Mouse (Mus musculus) fat pad, adult 2 months (tissue): ENCODE results near the gene Osbpl7.

ENCODE experiments used
- DNase-seq: peaks from one replicate; pipeline ENCODE4 v3.0.0-alpha.2; 2011; ENCODE audit warnings: low read depth, low spot score; ENCODE audit errors: extremely low read depth

Gene Osbpl7

DNA sequence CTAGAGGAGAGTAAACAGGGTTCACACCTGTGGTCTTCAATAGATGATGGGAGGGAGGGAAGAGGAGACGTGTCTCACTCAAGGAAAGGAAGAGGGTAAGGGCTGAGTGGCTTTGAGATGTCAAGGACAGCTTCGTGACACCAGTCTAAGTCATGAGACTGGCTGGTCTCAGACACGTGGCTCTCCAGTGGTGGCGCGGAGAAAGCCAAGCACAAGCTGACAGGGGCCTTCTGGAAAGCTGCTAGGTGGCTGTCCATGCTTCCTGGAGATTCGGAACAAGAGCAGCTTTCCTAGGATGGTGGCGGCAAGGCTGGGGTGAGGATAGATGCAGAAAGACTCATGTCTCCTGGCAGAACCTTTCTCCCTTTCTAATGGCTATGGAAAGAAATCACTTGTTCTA lies 11.5 kb upstream of the Osbpl7 start:
- no peak for DNase-seq

DNA sequence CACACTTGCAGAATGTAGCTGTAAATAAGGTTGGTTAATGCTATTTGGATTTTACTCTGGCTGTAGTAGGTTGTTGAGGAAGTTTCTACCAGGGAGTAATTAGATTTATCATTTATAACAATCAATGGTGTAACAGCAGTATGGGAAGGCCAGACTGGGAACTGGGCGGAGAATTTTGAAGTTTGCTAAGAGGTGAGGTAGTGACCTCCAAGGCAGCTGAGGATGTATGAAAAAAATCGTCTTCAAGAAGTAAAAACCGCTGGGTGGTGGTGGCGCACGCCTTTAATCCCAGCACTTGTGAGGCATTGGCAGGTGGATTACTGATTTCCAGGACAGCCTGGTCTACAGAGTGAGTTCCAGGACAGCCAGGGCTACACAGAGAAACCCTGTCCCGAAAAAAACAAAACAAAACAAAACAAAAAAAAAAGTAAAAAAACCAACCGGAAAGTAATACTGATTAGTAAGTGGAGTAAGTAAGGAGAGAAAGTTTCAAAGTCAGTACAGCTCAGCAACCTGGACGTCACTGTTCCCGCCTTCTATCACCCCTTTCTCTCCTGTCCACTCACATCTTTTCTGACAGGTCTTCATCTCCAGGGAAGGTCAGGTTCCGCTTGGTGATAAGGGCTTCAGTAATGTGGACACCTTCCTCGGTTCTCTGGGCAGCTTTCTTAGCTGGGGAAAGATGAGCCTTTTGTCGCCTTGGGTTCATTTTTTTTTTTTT lies 10.0 kb upstream of the Osbpl7 start:
- DNase-seq, result no peak

DNA sequence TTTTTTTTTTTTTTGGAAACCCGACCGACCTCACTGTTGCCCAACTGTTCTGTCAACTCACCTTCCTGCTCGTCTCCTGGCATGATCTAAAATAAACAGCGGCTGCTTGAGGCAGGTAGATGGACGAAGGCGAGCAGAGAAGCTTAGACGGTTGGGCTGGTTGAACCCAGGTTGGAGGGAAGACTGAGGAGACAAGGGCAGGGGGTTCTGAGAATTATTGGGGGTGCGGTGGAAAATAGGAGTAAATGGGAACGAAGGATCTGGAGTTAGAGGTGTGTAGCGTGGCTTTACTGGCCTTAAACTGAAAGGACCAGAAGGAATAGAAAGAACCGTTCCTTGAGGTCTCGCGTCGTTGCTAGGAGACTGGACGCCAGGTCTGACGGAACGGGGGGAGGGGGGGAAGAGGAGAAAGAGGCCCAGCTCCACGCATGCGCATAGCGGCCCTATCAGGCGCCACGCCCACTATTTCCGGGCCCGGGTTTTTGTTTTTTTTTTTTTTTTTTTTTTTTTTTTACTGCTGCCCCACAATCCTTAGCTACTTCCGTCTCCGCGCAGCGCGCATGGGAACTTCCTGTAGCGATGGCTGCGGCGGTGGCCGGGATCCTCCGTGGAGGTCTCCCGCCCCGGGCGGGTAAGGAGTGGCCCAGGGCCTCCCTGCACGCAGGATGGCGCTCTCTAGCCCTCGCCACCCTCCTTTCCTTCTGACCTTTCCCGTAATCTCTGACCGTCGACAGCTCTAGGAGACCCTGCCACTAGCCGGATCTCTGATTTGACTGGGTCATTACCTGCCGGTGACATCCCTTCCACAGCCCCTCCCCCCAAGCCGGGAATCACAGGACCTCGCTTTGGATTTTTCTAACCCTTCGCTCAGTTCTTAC lies 9.2 kb upstream of the Osbpl7 start, which contains the start of the genes Lrrc46 and Mrpl10:
Gene Lrrc46, minus strand, starts transcription at position 386 of the 878 bp plus-strand sequence.
Gene Mrpl10, plus strand, starts transcription at position 539 of the 878 bp plus-strand sequence.
- DNase-seq, result no peak

DNA sequence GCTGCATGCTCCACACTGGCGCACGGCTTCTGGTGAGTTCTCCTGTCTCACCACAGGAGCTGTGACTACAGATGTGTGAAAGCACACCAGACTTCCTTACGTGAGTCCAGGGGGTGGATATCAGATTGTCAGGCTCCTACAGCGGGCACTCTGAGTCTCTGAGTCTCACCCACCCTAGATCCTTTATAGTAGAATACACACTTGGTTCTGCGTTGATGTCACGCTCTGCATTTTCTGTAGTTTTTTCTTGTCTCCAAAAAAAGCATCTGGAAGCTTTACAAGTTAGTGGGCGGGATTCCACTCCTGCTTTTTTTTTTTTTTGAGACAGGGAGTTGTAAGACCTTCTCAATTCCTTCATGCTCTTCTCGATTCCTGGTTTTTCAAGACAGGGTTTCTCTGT lies 5.5 kb upstream of the Osbpl7 start:
- DNase-seq, result no peak

DNA sequence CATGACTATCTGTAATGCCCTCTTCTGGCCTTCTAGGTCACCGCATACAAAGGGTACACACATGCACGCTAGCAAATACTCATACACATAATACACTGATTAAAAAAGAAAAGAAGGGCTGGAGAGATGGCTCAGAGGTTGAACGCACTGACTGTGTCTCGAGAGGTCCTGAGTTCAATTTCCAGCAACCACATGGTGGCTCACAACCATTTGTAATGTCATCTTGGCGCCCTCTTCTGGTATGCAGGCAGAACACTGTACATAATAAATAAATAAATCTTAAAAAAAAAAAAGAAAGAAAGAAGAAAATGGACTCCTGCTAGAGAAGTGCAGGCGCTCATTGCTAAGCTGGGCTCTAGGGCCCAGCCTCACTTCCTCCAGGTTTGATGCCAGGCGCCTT lies 4.6 kb upstream of the Osbpl7 start:
- DNase-seq, result no peak

DNA sequence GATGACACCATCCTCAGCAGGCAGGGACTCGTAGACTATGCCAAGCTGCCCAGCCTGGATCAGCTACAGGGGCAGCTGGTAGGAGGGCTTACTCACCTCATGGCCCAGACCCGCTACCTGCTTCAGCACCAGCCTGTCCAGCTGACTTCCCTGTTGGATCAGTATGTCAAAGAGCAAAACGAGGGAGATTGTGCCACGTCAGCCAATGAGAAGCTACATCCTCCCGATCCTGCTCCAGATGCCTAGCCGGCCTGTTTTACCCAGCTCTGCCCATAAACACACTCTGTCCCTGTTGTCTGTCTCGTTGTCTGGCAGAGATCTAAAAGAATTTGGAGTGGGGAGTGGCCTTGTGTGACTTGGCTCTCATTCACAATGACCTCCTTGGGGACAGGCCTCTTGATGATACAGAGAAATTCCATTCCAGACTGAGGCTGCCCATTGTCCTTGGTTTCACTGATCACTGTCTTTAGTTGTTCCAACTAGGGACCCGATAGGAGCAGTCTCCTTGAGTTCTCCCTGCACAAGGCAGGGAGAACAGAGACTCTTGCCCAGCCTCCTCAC lies 2.3 kb upstream of the Osbpl7 start:
- no peak for DNase-seq

DNA sequence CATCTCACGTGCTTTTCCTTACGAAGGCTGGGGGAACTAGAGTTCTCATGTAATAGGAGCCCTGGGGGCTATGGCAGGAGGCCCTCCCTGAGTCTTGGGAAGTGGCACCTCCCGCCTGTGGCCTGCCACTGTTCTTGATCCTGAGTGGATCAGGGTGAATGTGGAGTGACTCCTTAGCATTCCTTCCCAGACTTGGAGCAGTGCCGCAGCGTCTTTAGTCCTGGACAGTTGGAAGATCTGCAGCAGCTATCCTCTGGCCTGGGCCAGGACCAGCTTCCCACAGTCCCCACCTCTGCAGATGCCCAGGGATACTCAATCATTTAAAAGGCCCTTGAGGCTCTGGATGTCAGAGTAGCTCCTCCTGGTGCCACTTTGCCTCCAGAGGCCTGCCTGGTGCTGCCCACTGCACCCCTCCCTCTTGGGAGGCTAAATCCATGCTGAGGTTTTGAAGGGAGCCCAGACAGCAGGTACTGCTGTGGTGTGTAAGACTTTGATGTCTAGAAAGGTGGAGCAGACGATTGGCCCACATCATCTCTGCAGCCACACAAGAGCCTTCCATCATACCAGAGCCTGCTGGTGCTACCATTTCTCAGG lies 839 bp upstream of the Osbpl7 start:
- no peak for DNase-seq

DNA sequence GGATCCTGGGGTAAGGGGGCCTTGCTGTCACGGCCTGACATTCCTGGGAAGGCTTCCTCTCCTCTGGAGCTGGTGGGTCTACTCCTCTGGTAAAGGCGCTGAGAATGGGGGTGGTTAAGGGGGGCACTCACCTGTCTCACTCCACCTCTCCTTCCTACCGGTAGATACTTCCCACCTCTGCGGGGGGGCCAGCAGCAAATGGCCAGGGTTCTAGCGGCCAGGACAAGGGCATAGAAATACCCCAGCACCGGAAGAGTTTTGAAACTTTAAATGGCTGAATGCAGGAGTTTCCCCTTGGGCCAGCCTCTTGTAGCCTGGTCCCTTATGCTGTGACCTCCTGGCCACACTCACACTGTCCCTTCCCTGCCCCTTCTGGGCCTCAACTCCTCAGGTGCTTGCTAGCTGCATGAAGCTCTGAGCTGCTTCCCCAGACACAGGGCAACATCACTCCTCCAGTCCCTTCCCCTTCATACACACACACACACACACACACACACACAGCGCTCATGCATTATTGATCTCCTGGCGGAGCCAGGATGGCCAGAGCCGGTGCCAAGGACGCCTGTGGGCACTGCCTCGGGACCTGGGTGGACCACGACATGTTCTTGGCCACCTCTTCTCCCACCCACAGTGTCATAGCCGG lies 637 bp downstream of the Osbpl7 start:
- no peak for DNase-seq

DNA sequence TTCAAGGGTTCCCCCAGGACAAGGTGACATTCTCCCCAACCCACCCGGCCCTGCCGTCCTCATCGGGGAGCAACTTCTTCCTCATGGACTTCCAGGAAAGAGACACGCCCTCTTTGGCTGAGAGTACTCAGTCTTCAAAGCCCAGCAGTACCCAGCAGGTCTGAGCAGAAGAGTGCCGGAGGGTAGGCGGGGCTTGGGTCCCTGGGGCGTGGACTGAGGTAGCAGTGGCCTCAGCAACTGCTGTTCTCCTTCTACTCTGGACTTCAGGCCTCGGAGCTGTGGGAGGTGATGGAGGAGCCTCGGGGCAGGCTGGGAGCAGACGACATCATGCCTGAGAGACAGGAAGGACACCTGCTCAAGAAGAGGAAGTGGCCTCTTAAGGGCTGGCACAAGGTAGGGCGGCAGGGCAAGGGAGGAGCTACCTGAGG lies 1.8 kb downstream of the Osbpl7 start:
- DNase-seq, result no peak

DNA sequence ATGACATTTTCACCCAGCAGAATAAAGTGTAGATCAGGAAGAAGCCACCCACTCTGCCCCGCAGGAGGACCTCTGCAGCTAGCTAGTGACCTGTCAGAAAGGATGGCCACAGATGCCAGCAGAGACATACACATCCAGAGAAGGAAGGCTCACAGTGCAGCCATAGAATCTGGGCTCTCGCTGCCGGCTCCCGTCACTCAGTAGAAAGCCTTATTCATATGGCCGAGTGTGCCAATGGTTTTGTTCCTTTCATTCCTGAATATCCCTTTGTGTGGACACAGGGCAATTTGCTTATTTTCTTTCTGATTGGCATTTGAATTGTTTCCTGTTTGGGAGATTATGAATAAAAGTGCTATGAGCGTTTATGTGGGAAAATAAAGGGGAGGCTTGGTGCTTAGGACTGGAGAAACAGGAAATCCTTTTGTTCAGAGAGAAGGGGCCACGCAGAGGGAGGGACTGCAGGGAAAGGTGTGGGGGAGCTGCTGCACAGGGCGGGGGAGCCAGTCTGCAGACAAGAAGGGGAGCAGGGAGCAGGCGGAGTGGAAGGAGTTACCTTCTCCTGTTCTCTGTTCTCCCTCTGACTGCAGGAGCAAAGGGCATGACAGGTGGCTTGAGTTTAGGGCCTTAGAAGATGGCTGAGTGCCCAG lies 13.0 kb downstream of the Osbpl7 start:
- no peak for DNase-seq

DNA sequence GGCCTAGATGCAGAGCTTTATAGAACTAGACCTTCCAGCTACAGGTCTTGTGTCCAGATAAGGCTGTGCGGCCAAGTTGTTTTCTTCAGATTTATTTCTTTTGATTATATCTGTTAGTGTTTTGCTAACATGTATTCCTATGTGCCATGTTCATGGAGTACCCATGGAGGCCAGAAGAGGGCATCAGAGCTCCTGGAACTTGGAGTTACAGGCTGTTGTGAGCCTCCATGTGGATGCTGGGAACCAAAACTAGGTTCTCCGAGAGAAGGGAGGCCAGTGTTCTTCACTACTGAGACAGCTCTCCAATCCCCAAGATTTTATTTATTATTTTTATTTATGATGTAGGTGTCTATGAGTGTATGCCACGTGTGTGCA lies 13.5 kb downstream of the Osbpl7 start:
- no peak for DNase-seq

DNA sequence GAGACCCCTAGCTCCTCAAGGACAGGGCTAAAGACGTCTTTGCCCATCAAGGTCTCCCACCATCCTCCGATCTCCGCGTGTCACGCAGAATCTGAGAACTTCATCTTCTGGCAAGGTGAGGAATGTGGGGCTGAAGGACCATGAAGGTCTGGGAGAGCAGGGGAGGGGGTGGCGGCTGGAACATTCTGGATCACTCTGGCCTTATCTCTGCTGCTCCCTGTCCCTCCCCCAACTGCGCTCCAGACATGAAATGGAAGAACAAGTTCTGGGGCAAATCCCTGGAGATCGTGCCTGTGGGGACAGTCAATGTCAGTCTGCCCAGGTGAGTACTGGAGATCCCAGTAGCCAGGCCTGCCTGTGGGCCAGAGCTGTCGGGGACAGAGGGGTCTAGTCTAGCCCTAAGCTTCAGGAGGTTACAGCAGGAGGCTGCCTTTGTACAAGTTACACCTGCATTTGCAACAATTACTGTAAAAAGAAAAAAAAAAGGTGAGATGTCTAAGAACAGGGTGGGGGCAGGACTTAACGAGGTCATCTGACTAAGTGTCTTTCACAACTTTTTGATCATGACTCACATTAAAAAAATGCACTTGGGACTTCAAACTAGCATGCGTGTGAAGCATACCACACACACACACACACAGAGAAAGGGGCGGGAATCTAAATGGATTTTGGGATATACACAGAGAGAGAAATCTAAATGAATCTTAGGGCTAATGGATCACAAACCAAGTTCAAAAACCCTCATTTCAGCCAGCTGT lies 15.3 kb downstream of the Osbpl7 start:
- DNase-seq, result no peak

DNA sequence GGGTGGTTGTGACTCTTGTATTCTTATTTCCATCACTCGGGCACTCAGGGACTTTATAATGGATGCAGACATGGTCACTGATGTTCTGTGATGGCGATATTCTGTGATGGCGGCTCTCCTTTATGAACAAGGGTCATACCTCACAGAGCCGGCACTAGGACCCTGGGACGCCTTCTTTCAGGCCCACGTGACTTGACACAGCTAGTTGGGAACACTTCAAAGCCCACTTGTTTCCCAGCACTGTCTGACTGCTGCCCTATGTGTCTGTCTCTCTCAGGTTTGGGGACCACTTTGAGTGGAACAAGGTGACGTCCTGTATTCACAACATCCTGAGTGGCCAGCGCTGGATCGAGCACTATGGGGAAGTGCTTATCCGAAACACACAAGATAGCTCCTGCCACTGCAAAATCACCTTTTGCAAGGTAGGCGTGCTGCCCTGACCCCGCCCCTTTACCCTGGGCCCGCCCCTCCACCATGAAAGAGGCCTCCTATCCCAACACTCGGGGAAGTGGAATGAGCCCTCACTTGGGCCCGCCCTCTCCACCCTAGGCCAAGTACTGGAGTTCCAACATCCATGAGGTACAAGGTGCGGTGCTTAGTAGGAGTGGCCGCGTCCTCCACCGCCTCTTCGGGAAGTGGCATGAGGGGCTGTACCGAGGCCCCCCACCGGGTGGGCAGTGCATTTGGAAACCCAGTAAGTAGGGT lies 16.4 kb downstream of the Osbpl7 start:
- no peak for DNase-seq

DNA sequence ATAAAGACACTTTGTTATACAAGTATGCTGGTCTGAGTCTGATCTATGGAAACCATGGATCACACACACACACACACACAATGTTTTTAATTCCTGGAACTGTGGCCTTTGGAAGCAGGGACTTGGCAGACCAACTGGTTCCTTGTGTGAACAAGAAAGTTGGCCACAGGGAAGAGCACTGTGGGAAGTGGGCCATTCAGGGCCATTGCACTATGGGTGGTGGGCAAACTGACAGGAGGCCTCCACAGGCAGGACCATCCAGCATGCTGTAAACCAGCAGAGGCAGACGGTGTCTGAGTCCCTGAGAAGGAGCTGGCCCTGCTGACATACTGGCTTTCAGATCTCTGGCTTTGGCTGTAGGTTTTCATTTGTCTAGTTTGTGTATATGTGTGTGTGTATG lies 18.9 kb downstream of the Osbpl7 start:
- no peak for DNase-seq

DNA sequence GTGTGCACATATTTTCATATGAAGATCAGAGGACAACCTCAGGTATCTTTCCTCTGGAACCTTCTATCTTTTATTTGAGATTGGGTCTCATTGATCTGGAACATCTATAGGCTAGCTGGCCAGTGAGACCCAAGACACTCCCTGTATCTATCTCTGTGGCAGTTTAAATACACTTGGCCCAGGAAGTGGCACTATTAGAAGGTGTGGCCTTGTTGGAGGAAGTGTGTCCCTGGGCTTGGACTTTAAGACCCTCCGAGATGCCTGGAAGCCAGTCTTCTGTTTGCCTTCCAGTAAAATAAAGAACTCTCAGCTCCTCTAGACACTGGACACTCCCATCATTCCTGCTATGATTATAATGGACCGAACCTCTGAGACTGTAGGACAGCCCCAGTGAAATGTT lies 19.3 kb downstream of the Osbpl7 start:
- no peak for DNase-seq

DNA sequence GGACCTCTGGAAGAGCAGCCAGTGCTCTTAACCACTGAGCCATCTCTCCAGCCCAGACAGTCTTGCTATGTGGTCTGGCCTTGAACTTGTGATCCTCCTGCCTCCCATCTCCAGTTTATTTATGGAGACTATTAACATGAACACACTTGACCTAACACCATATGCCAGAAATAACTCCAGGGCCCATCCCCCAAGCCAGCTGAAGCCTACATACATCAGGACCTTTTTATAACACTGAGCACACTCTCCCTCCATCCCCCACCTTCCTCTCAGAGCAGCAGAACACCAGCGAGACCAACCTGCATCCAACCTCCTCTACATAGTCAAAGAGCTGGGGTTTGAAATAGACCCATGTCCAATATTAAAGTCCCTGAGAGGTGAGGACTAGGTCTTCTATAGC lies 20.7 kb downstream of the Osbpl7 start:
- DNase-seq, result no peak

DNA sequence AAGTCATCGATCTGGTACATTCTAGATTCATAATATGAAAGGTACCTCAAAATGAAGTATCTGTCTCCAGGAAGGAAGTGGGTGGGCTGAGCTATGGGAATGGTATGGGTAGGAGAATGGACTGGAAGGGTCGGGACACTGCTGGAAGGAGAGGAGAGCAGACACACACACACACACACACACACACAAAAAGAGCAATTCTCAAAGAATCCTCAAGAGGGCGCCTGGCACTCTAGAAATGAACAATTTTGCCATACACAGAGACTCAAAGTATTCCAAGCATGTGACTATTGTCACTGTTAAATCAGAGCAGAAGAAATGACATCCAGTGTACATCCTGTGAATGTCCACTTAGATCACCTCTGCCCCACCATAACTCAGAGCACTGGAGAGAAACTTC lies 22.1 kb downstream of the Osbpl7 start:
- DNase-seq, result no peak

DNA sequence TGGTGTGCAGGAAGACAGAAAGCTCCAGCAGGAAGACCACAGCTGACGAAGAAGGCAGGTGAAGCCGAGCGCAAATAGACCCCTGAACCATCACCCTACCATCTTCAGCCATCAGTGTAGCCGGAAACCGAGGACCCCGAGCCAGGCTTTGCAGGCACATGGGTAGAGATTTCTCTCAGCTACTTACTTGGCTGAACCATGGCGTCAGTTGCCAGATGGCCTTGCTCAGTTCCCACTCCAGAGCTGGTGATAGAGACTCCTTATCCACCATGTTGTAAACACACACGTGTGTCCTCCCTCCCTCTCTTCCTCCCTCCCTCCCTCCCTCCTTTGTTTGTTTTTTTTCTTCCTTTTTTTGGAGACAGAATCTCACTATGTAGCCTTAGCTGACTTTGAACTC lies 23.8 kb downstream of the Osbpl7 start:
- DNase-seq, result no peak

DNA sequence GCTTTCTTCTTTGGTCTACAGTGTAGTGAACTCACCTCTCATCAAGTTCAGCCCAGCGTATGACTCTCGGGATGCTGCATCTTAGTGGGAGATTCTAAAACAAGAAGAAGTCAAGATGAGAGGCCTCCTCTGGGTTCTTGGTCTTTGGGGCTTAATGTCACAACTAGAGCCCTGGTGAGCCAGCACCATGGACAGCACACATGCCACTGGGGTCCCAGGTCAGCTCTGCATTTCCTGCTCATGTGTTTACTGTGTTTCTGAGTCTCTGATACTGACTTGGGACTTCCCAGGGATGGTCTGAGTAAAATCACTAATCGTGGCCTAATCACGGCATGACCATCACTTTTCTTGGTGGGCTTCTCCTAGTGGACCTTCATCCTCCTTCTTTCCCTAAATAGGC lies 28.3 kb downstream of the Osbpl7 start:
- DNase-seq, result no peak
